Comparison of ENCODE assay signal across 19 mouse cellular contexts in genomic region chr1:134055058-134055457, GRCm38 (mm10). TPM values are rescaled to one million over a fixed set of nuclear protein-coding genes. Genes with fewer than 3 reads are reported as not detected.
A peak's percentile ranks its signal among the peaks of the same experiment; 100 is the strongest.
DNase-seq lines count a peak whose midpoint lies in the region; ATAC-seq and TF ChIP-seq lines count a peak whose summit lies in the region.
"Had no signal": no experiment of that assay in that cellular context is flagged by ENCODE, and none has a peak within 500 bp of the region (broad histone marks: within the 10 kb centered on the region; RNA-seq: fewer than 3 reads in every experiment).

No protein-coding gene starts in this region.

- H3K4me3 ChIP-seq in heart, adult 2 months: no peak overlapping the region
- no peak overlapping the region for H3K4me3 ChIP-seq in kidney, postnatal 0 days (replicated peaks; ENCODE audit: low read depth, low read length)
- no peak overlapping the region for H3K4me3 ChIP-seq in intestine, embryonic 16.5 days (ENCODE audit: low read length)
- H3K4me3 ChIP-seq: limb, embryonic 12.5 days; myocyte had no signal

- peak; percentile 50 for TF ChIP-seq POLR2A in heart, adult 2 months (IDR thresholded peaks at IDR 0.05; ENCODE audit: insufficient read depth, low read depth, low read length)

- H3K27me3 ChIP-seq in heart, adult 2 months (ENCODE audit: control insufficient read depth, insufficient read depth, low read length): no peaks in the 10 kb centered on the region
- H3K27me3 ChIP-seq in kidney, postnatal 0 days (ENCODE audit: insufficient read depth, low read length): no peaks in the 10 kb centered on the region
- no peaks in the 10 kb centered on the region for H3K27me3 ChIP-seq in intestine, embryonic 16.5 days (replicated peaks; ENCODE audit: control insufficient read depth, insufficient read depth, low read length)

- H3K79me2 ChIP-seq in heart, adult 2 months (replicated peaks; ENCODE audit: control insufficient read depth, insufficient read depth, low read length): no peaks in the 10 kb centered on the region

- no peaks in the 10 kb centered on the region for H3K9me3 ChIP-seq in kidney, postnatal 0 days (replicated peaks; ENCODE audit: low read length)
- H3K9me3 ChIP-seq in intestine, embryonic 16.5 days (ENCODE audit: control insufficient read depth, low read length): no peaks in the 10 kb centered on the region
- H3K9me3 ChIP-seq: limb, embryonic 12.5 days had no signal

- H3K9ac ChIP-seq in heart, adult 2 months (ENCODE audit: low read depth, low read length): no peak overlapping the region
- no peak overlapping the region for H3K9ac ChIP-seq in kidney, postnatal 0 days (ENCODE audit: low read depth, low read length)
- peak overlapping the region; percentile 9; the same call in 1 of the 2 replicates for H3K9ac ChIP-seq in intestine, embryonic 16.5 days (ENCODE audit: low read depth, low read length)
- H3K9ac ChIP-seq: limb, embryonic 12.5 days had no signal

- intact Hi-C loops in heart, adult 2 months (cut with DNase I): loop anchor here (1.0 to 10.0 kb wide), 2 partner anchors 20 to 180 kb away; partner anchors contain the start of gene Adora1

- no peak for ATAC-seq in kidney, postnatal 0 days (replicated peaks; ENCODE audit: low FRiP score, low read depth)
- peak; percentile 81 for ATAC-seq in intestine, embryonic 16.5 days
- ATAC-seq in CD4-positive, CD25-positive, alpha-beta regulatory T cell, adult 4 months: no peak

- peak in 1 of 2 experiments; percentile 29 for DNase-seq in heart, adult 2 months
- no peak for DNase-seq in heart, adult 8-10 months (ENCODE audit: low spot score)
- DNase-seq in kidney, postnatal 0 days (ENCODE audit: low spot score): no peak
- DNase-seq in kidney, postnatal 10 days: no peak
- DNase-seq in lung, postnatal 10 days: peak; percentile 46
- DNase-seq in cerebellum, adult 9-11 months: no peak
- DNase-seq: B cell, adult 2 months; cerebellum, adult 18-20 months; embryo, embryonic 11 days; kidney, adult 9 months; layer of hippocampus, postnatal 36 days had no signal

- no peaks in the 10 kb centered on the region for H3K36me3 ChIP-seq in heart, adult 2 months (ENCODE audit: control insufficient read depth, insufficient read depth, low read length)
- no peaks in the 10 kb centered on the region for H3K36me3 ChIP-seq in kidney, postnatal 0 days (ENCODE audit: insufficient read depth, low read length)
- no peaks in the 10 kb centered on the region for H3K36me3 ChIP-seq in intestine, embryonic 16.5 days (ENCODE audit: control insufficient read depth, insufficient read depth, low read length)
- H3K36me3 ChIP-seq: limb, embryonic 12.5 days had no signal

- H3K4me2 ChIP-seq in kidney, postnatal 0 days (ENCODE audit: low read length): no peak overlapping the region
- H3K4me2 ChIP-seq in intestine, embryonic 16.5 days (ENCODE audit: low read depth, low read length): peak overlapping the region; percentile 29
- H3K4me2 ChIP-seq: limb, embryonic 12.5 days had no signal

- TF ChIP-seq CTCF in heart, adult 2 months (IDR thresholded peaks at IDR 0.05): no peak
- no peak for TF ChIP-seq CTCF in kidney, postnatal 0 days (IDR thresholded peaks at IDR 0.05; ENCODE audit: low read depth)

- TF ChIP-seq EP300 in heart, adult 2 months (IDR thresholded peaks at IDR 0.05; ENCODE audit: insufficient read depth, low read depth, low read length): 0 out of 2 replicates have a peak, but pooled peaks have one; percentile 46

- 47% methylated on average over 9 of the region's 9 CpGs for WGBS in heart, adult 2 months
- WGBS in kidney, postnatal 0 days: 43% methylated on average over 9 of the region's 9 CpGs
- WGBS in intestine, embryonic 16.5 days: 57% methylated on average over 9 of the region's 9 CpGs

- peak overlapping the region; percentile 63 for H3K27ac ChIP-seq in heart, adult 2 months
- H3K27ac ChIP-seq in kidney, postnatal 0 days: 0 out of 2 replicates have a peak overlapping the region, but pooled peaks have one; percentile 3
- peak overlapping the region; percentile 75 for H3K27ac ChIP-seq in intestine, embryonic 16.5 days (ENCODE audit: low read length)
- H3K27ac ChIP-seq: limb, embryonic 12.5 days had no signal

- peaks cover 12% of the 10 kb centered on the region for H3K4me1 ChIP-seq in heart, adult 2 months (ENCODE audit: control insufficient read depth, insufficient read depth, low read length)
- H3K4me1 ChIP-seq in kidney, postnatal 0 days (replicated peaks; ENCODE audit: insufficient read depth, low read length): peaks cover 9% of the 10 kb centered on the region; the same call in 1 of the 2 replicates
- H3K4me1 ChIP-seq in intestine, embryonic 16.5 days (ENCODE audit: control insufficient read depth, insufficient read depth, low read length): peaks cover 22% of the 10 kb centered on the region

RNA-seq across cellular contexts. Expression of gene Fmod, which starts 18.0 kb away (rescaled TPM):
- total RNA-seq in heart, adult 2 months (2021): 1 to 10 TPM; 9.3 to 9.4 TPM
- 14.5 and 17.0 TPM in 2 replicates for polyA plus RNA-seq in heart, adult 2 months (2012; rRNA removed)
- 10 to 100 TPM in 1 of 4 experiments, 1 to 10 TPM in 3; 5.9 to 14.1 (median 8.2) TPM for total RNA-seq in heart, adult 8-10 months (2022)
- polyA plus RNA-seq in kidney, postnatal 0 days (2015; fragmentation: Nextera tagmentation; extraction: Ambion mirVana): 7.8 and 9.4 TPM in 2 replicates
- 8.7 and 8.8 TPM in 2 replicates for polyA plus RNA-seq in intestine, embryonic 16.5 days (2015; fragmentation: Nextera tagmentation; extraction: Ambion mirVana)
- polyA plus RNA-seq in CD4-positive, CD25-positive, alpha-beta regulatory T cell, adult 4 months (2017; shearing (Covaris generic)): not detected
- total RNA-seq: MEL had no signal

RNA-seq across cellular contexts. Expression of gene Btg2, which starts 23.9 kb away (rescaled TPM):
- total RNA-seq in heart, adult 2 months (2021): 10 to 100 TPM; 29.9 to 31.0 TPM
- polyA plus RNA-seq in heart, adult 2 months (2012; rRNA removed): 33.5 and 35.9 TPM in 2 replicates
- 10 to 100 TPM; 18.3 to 35.3 (median 28.0) TPM for total RNA-seq in heart, adult 8-10 months (2022)
- 37.5 and 39.2 TPM in 2 replicates for polyA plus RNA-seq in kidney, postnatal 0 days (2015; fragmentation: Nextera tagmentation; extraction: Ambion mirVana)
- polyA plus RNA-seq in intestine, embryonic 16.5 days (2015; fragmentation: Nextera tagmentation; extraction: Ambion mirVana): 42.9 and 43.2 TPM in 2 replicates
- 100 to 1,000 TPM; 243 to 289 TPM for polyA plus RNA-seq in CD4-positive, CD25-positive, alpha-beta regulatory T cell, adult 4 months (2017; shearing (Covaris generic))

RNA-seq across cellular contexts. Expression of gene Chit1, which starts 56.0 kb away (rescaled TPM):
- total RNA-seq in heart, adult 2 months (2021): not detected
- 0.16 TPM in 1 of 2 replicates, not detected in the other for polyA plus RNA-seq in heart, adult 2 months (2012; rRNA removed)
- total RNA-seq in heart, adult 8-10 months (2022): not detected
- polyA plus RNA-seq in kidney, postnatal 0 days (2015; fragmentation: Nextera tagmentation; extraction: Ambion mirVana): 0.41 and 0.58 TPM in 2 replicates
- not detected in 2 replicates for polyA plus RNA-seq in intestine, embryonic 16.5 days (2015; fragmentation: Nextera tagmentation; extraction: Ambion mirVana)
- not detected for polyA plus RNA-seq in CD4-positive, CD25-positive, alpha-beta regulatory T cell, adult 4 months (2017; shearing (Covaris generic))
- total RNA-seq: gastrocnemius, adult 18-20 months; layer of hippocampus, postnatal 36 days; MEL had no signal
- polyA plus RNA-seq: hindbrain, embryonic 11.5 days; limb, embryonic 12.5 days; urinary bladder, adult 2 months had no signal

Comparison
In these comparisons a context has a peak if more than half of its experiments do, and no peak if none do; other contexts are left out.
1. H3K27ac ChIP-seq: peak in every context shown above with its lines; median percentile 75 in intestine, embryonic 16.5 days; 63 in heart, adult 2 months; 3 in kidney, postnatal 0 days.